Mouse (Mus musculus) bone marrow, adult 2 months (tissue): Measurements from ENCODE around the gene Apoa2.

Source experiments
- CTCF ChIP-seq: fragments of 200-500 bp; IDR thresholded peaks from 2 replicates; pipeline ENCODE4 v1.5.1; 2011; ENCODE audit warnings: low read length, control low read depth; ENCODE audit not compliant: control insufficient read depth, insufficient read depth
- POLR2A ChIP-seq: fragments of 200-500 bp; IDR thresholded peaks from 2 replicates; pipeline ENCODE4 v1.6.1; 2011; ENCODE audit warnings: low read depth, mild to moderate bottlenecking, control low read depth, low read length, borderline replicate concordance; ENCODE audit not compliant: control insufficient read depth

DNA sequence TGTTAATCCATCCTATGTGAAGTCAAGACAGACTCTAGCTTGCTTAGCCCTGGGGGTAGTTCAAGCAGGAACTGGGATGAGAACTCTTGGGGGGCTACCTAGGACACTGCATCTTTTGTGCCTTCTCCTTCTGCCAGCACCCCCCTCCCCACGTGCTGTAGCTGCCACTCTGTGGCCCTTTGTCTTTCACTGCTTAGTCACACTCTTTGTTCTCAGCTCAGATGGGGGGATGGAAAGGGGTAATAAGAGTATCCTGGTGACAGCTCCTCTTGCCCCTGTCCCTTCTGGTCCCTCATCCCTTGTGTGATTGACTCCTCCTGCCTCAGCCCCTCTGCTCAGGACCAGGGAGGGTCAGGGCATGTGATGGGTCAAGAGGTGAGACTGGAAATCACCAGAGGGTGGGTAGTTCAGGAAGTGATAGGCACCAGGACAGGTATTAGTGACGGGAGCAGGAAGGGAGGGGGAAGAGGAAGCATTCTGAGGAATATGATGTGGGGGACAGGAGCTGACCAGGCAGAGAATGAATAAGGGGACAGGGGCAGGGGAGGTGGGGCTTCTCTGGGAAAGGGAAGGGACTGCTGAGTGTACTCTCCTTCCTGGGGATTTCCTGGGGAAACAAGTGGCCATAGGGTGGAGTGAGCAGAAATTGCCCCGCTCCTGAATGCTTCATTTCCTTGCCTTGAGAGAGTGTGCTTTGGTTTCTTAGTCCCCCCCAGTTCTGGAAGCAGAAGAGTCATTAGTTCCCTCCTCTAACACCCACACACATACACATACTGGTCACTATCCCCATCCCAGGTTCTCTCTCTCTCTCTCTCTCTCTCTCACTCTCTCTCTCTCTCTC lies 23.8 kb downstream of the Apoa2 start:
- no peak for TF ChIP-seq CTCF
- no peak for TF ChIP-seq POLR2A
